Mouse (Mus musculus): ENCODE results near the gene Fubp1. TPM values are rescaled to one million over a fixed set of nuclear protein-coding genes. Genes with fewer than 3 reads are reported as not detected.
A peak's percentile ranks its signal among the peaks of the same experiment; 100 is the strongest.
"Not testable (repeated sequence)": the region's sequence is repeated elsewhere in the genome, so short reads cannot be mapped to it uniquely, and the experiment has no call there.

Fubp1 gene
- polyA plus RNA-seq, 1 experiment from 2014 or later: 142 TPM

GRCm38 (mm10) chr3:152193635-152194097 is 16.6 kb upstream of the Fubp1 start:
- Histone ChIP-seq H3K36me3 (no peaks in the 10 kb centered on the region), H3K4me1 (replicated peaks) (peaks cover 12% of the 10 kb centered on the region), H3K27ac (ENCODE audit: poor library complexity, severe bottlenecking) (peak overlapping the region; percentile 88), H3K9ac (peak overlapping the region; percentile 78), H3K27me3 (replicated peaks) (no peaks in the 10 kb centered on the region), H3K9me3 (replicated peaks) (no peaks in the 10 kb centered on the region), H3K4me2 (peak overlapping the region; percentile 44), H3K4me3 (peak overlapping the region; percentile 70)
- WGBS: under 1% methylated on average over 17 of the region's 17 CpGs
- ATAC-seq (ENCODE audit: insufficient number of reproducible peaks, low FRiP score): peak; percentile 95

- H3K36me3 ChIP-seq; H3K27me3 ChIP-seq (replicated peaks); H3K9ac ChIP-seq; H3K4me3 ChIP-seq; H3K9me3 ChIP-seq (replicated peaks); H3K4me2 ChIP-seq; H3K4me1 ChIP-seq (replicated peaks): not testable (repeated sequence)
- H3K27ac ChIP-seq (ENCODE audit: poor library complexity, severe bottlenecking): peak overlapping the region; percentile 60; the same call in 1 of the 2 replicates
- 20% methylated on average over 2 of the region's 2 CpGs for WGBS
- peak; percentile 70; the same call in 1 of the 2 replicates for ATAC-seq (ENCODE audit: insufficient number of reproducible peaks, low FRiP score)
Observed at GRCm38 (mm10) chr3:152197246-152197645, 13.0 kb upstream of the Fubp1 start.

GRCm38 (mm10) chr3:152199125-152199524 is 11.1 kb upstream of the Fubp1 start:
- H3K27ac ChIP-seq (ENCODE audit: poor library complexity, severe bottlenecking): no peak overlapping the region
- H3K4me1 ChIP-seq (replicated peaks): peaks cover 2% of the 10 kb centered on the region; the same call in 1 of the 2 replicates
- no peaks in the 10 kb centered on the region for H3K9me3 ChIP-seq (replicated peaks)
- ATAC-seq (ENCODE audit: insufficient number of reproducible peaks, low FRiP score): no peak
- no peak overlapping the region for H3K4me2 ChIP-seq
- no peaks in the 10 kb centered on the region for H3K36me3 ChIP-seq
- no peaks in the 10 kb centered on the region for H3K27me3 ChIP-seq (replicated peaks)
- H3K9ac ChIP-seq: no peak overlapping the region
- H3K4me3 ChIP-seq: no peak overlapping the region
- 57% methylated on average over 3 of the region's 3 CpGs for WGBS

- Histone ChIP-seq H3K36me3 (no peaks in the 10 kb centered on the region), H3K4me2 (no peak overlapping the region), H3K9ac (no peak overlapping the region), H3K4me1 (replicated peaks) (peaks cover 3% of the 10 kb centered on the region; the same call in 1 of the 2 replicates), H3K27ac (ENCODE audit: poor library complexity, severe bottlenecking) (no peak overlapping the region), H3K9me3 (replicated peaks) (no peaks in the 10 kb centered on the region), H3K4me3 (no peak overlapping the region), H3K27me3 (replicated peaks) (no peaks in the 10 kb centered on the region)
- ATAC-seq (ENCODE audit: insufficient number of reproducible peaks, low FRiP score): no peak
- WGBS: 87% methylated on average over 3 of the region's 3 CpGs
Observed at GRCm38 (mm10) chr3:152201181-152201580, 9.0 kb upstream of the Fubp1 start.

GRCm38 (mm10) chr3:152201651-152202050 is 8.6 kb upstream of the Fubp1 start:
- 68% methylated on average over 2 of the region's 2 CpGs for WGBS

GRCm38 (mm10) chr3:152202942-152203341 is 7.3 kb upstream of the Fubp1 start:
- Histone ChIP-seq H3K27me3 (replicated peaks) (no peaks in the 10 kb centered on the region), H3K36me3 (no peaks in the 10 kb centered on the region), H3K27ac (ENCODE audit: poor library complexity, severe bottlenecking) (no peak overlapping the region), H3K4me2 (no peak overlapping the region), H3K4me3 (no peak overlapping the region), H3K9me3 (replicated peaks) (no peaks in the 10 kb centered on the region), H3K4me1 (replicated peaks) (peaks cover 3% of the 10 kb centered on the region; the same call in 1 of the 2 replicates), H3K9ac (no peak overlapping the region)
- ATAC-seq (ENCODE audit: insufficient number of reproducible peaks, low FRiP score): no peak

More at GRCm38 (mm10) chr3:152201651-152202050, 8.6 kb upstream of the Fubp1 start:
- H3K27me3 ChIP-seq (replicated peaks): no peaks in the 10 kb centered on the region
- no peaks in the 10 kb centered on the region for H3K9me3 ChIP-seq (replicated peaks)
- no peak overlapping the region for H3K4me3 ChIP-seq
- ATAC-seq (ENCODE audit: insufficient number of reproducible peaks, low FRiP score): no peak
- no peak overlapping the region for H3K4me2 ChIP-seq
- no peak overlapping the region for H3K9ac ChIP-seq
- H3K36me3 ChIP-seq: no peaks in the 10 kb centered on the region
- H3K27ac ChIP-seq (ENCODE audit: poor library complexity, severe bottlenecking): no peak overlapping the region
- peaks cover 3% of the 10 kb centered on the region; the same call in 1 of the 2 replicates for H3K4me1 ChIP-seq (replicated peaks)

GRCm38 (mm10) chr3:152203411-152203810 is 6.8 kb upstream of the Fubp1 start:
- no peaks in the 10 kb centered on the region for H3K27me3 ChIP-seq (replicated peaks)
- no peak overlapping the region for H3K9ac ChIP-seq
- no peaks in the 10 kb centered on the region for H3K9me3 ChIP-seq (replicated peaks)
- no peaks in the 10 kb centered on the region for H3K36me3 ChIP-seq
- H3K4me3 ChIP-seq: no peak overlapping the region
- H3K4me1 ChIP-seq (replicated peaks): peaks cover 4% of the 10 kb centered on the region
- no peak overlapping the region for H3K4me2 ChIP-seq
- ATAC-seq (ENCODE audit: insufficient number of reproducible peaks, low FRiP score): no peak
- no peak overlapping the region for H3K27ac ChIP-seq (ENCODE audit: poor library complexity, severe bottlenecking)
- 69% methylated on average over 6 of the region's 6 CpGs for WGBS

GRCm38 (mm10) chr3:152203996-152204395 is 6.2 kb upstream of the Fubp1 start:
- Histone ChIP-seq H3K9ac (no peak overlapping the region), H3K4me3 (no peak overlapping the region), H3K36me3 (no peaks in the 10 kb centered on the region), H3K9me3 (replicated peaks) (no peaks in the 10 kb centered on the region), H3K27me3 (replicated peaks) (no peaks in the 10 kb centered on the region), H3K4me2 (no peak overlapping the region), H3K4me1 (replicated peaks) (peaks cover 7% of the 10 kb centered on the region), H3K27ac (ENCODE audit: poor library complexity, severe bottlenecking) (no peak overlapping the region)
- 53% methylated on average over 3 of the region's 3 CpGs for WGBS
- ATAC-seq (ENCODE audit: insufficient number of reproducible peaks, low FRiP score): no peak

GRCm38 (mm10) chr3:152204577-152204976 is 5.6 kb upstream of the Fubp1 start:
- H3K9me3 ChIP-seq (replicated peaks): no peaks in the 10 kb centered on the region
- H3K4me3 ChIP-seq: no peak overlapping the region
- ATAC-seq (ENCODE audit: insufficient number of reproducible peaks, low FRiP score): no peak
- H3K4me1 ChIP-seq (replicated peaks): peaks cover 7% of the 10 kb centered on the region
- no peak overlapping the region for H3K9ac ChIP-seq
- 67% methylated on average over 3 of the region's 3 CpGs for WGBS
- no peaks in the 10 kb centered on the region for H3K27me3 ChIP-seq (replicated peaks)
- H3K36me3 ChIP-seq: no peaks in the 10 kb centered on the region
- H3K27ac ChIP-seq (ENCODE audit: poor library complexity, severe bottlenecking): no peak overlapping the region
- no peak overlapping the region for H3K4me2 ChIP-seq

- H3K4me2 ChIP-seq: no peak overlapping the region
- no peak overlapping the region for H3K27ac ChIP-seq (ENCODE audit: poor library complexity, severe bottlenecking)
- 91% methylated on average over 4 of the region's 4 CpGs for WGBS
- H3K9me3 ChIP-seq (replicated peaks): no peaks in the 10 kb centered on the region
- no peak overlapping the region for H3K9ac ChIP-seq
- H3K36me3 ChIP-seq: no peaks in the 10 kb centered on the region
- no peaks in the 10 kb centered on the region for H3K27me3 ChIP-seq (replicated peaks)
- H3K4me1 ChIP-seq (replicated peaks): peaks cover 12% of the 10 kb centered on the region
- no peak for ATAC-seq (ENCODE audit: insufficient number of reproducible peaks, low FRiP score)
- no peak overlapping the region for H3K4me3 ChIP-seq
Observed at GRCm38 (mm10) chr3:152207156-152207555, 3.1 kb upstream of the Fubp1 start.

GRCm38 (mm10) chr3:152208096-152208885 is 1.9 kb upstream of the Fubp1 start:
- whole genome bisulfite sequencing: 88% methylated on average over 7 of the region's 7 CpGs
- Histone ChIP-seq H3K4me3 (0 out of 2 replicates have a peak overlapping the region, but pooled peaks have one; percentile 9), H3K27ac (ENCODE audit: poor library complexity, severe bottlenecking) (no peak overlapping the region), H3K9me3 (replicated peaks) (no peaks in the 10 kb centered on the region), H3K36me3 (peaks cover 3% of the 10 kb centered on the region; the same call in 1 of the 2 replicates), H3K4me1 (replicated peaks) (peaks cover 22% of the 10 kb centered on the region), H3K4me2 (peak overlapping the region; percentile 48), H3K9ac (0 out of 2 replicates have a peak overlapping the region, but pooled peaks have one; percentile 45), H3K27me3 (replicated peaks) (no peaks in the 10 kb centered on the region)
- no peak for ATAC-seq (ENCODE audit: insufficient number of reproducible peaks, low FRiP score)

All from heart, embryonic 12.5 days (tissue).